Mouse (Mus musculus) MEL (cell line): ENCODE measurements at regions not wholly inside any gene's neighbourhood (a gene's known extent, or its start where the extent isn't known, plus 50 kb on each side); places are given as distances from the start of the nearest gene placed in this dataset.
A peak's percentile ranks its signal among the peaks of the same experiment; 100 is the strongest.

Experiments used
- DNase-seq: peaks from one replicate; pipeline ENCODE4 v3.0.0; 2011; ENCODE audit warnings: low read depth, low spot score
- H3K27ac ChIP-seq: 2 replicates; pipeline ENCODE4 v1.5.1; 2012; ENCODE audit warnings: low read depth, mild to moderate bottlenecking, control low read depth, low read length, moderate library complexity; ENCODE audit not compliant: control insufficient read depth
- H3K27me3 ChIP-seq, 2 experiments: fragments of 150-350 bp in 1 of 2; sonication (generic) in 1 of 2; 2 replicates each; pipeline ENCODE4 v1.6.1; 2012; ENCODE audit warnings: low read length in 2 of 2, mild to moderate bottlenecking in 2 of 2, improper control_type of control experiment in 1 of 2, moderate library complexity in 1 of 2; ENCODE audit not compliant: insufficient read depth in 2 of 2, control insufficient read depth in 1 of 2
- H3K36me3 ChIP-seq, 2 experiments: 2 replicates each; pipeline ENCODE4 v1.6.1; 2012 to 2014; ENCODE audit warnings: low read length in 2 of 2, improper control_type of control experiment in 1 of 2, inconsistent platforms in 1 of 2, mild to moderate bottlenecking in 1 of 2; ENCODE audit not compliant: insufficient read depth in 2 of 2, control insufficient read depth in 1 of 2
- H3K4me1 ChIP-seq, 2 experiments: fragments of 150-350 bp in 1 of 2; sonication (generic) in 1 of 2; 2 replicates each; pipeline ENCODE4 v1.6.1; 2012; ENCODE audit warnings: low read length in 2 of 2, improper control_type of control experiment in 1 of 2, mild to moderate bottlenecking in 1 of 2; ENCODE audit not compliant: insufficient read depth in 2 of 2, control insufficient read depth in 1 of 2
- H3K4me3 ChIP-seq, 2 experiments: fragments of 150-350 bp in 1 of 2; sonication (generic) in 1 of 2; 2 replicates each; pipeline ENCODE4 v1.5.1; 2012; ENCODE audit warnings: low read depth in 2 of 2, low read length in 2 of 2, mild to moderate bottlenecking in 2 of 2, moderate library complexity in 2 of 2, control low read depth in 1 of 2, improper control_type of control experiment in 1 of 2; ENCODE audit not compliant: control insufficient read depth in 1 of 2, insufficient read depth in 1 of 2
- H3K79me2 ChIP-seq: 2 replicates; pipeline ENCODE4 v1.6.1; 2012; ENCODE audit warnings: mild to moderate bottlenecking, low read length, moderate library complexity; ENCODE audit not compliant: control insufficient read depth, poor library complexity, insufficient read depth
- H3K9ac ChIP-seq: 2 replicates; pipeline ENCODE4 v1.6.1; 2012; ENCODE audit warnings: low read depth, mild to moderate bottlenecking, control low read depth, low read length, moderate library complexity; ENCODE audit not compliant: control insufficient read depth, poor library complexity, severe bottlenecking
- H3K9me3 ChIP-seq: fragments of 150-350 bp; sonication (generic); replicated peaks from 2 replicates; pipeline ENCODE4 v1.6.1; 2012; ENCODE audit warnings: mild to moderate bottlenecking, low read length, improper control_type of control experiment, moderate library complexity; ENCODE audit not compliant: insufficient read depth
- CHD1 ChIP-seq: IDR thresholded peaks from 2 replicates; pipeline ENCODE4 v1.6.1; 2012; ENCODE audit warnings: low read depth, mild to moderate bottlenecking, inconsistent platforms, low read length, improper control_type of control experiment
- CHD2 ChIP-seq: IDR thresholded peaks from 2 replicates; pipeline ENCODE4 v1.6.1; 2011; ENCODE audit warnings: low read length, improper control_type of control experiment
- CTCF ChIP-seq, 3 experiments: IDR thresholded peaks in 2 of 3; conservative IDR thresholded peaks in 1 of 3; 2 replicates each; pipeline ENCODE4 v1.5.1; 2011 to 2012; ENCODE audit warnings: low read length in 3 of 3, low read depth in 2 of 3, mild to moderate bottlenecking in 2 of 3, improper control_type of control experiment in 1 of 3, inconsistent platforms in 1 of 3, mixed read lengths in 1 of 3, moderate library complexity in 1 of 3; ENCODE audit not compliant: control insufficient read depth in 1 of 3, insufficient read depth in 1 of 3, poor library complexity in 1 of 3, severe bottlenecking in 1 of 3
- EP300 ChIP-seq, 2 experiments: IDR thresholded peaks; 2 replicates each; pipeline ENCODE4 v1.6.1; 2011; ENCODE audit warnings: improper control_type of control experiment in 2 of 2, low read length in 2 of 2, low read depth in 1 of 2, mild to moderate bottlenecking in 1 of 2
- ETS1 ChIP-seq: IDR thresholded peaks from 2 replicates; pipeline ENCODE4 v1.6.1; 2012; ENCODE audit warnings: low read depth, mild to moderate bottlenecking, inconsistent platforms, low read length, improper control_type of control experiment, moderate library complexity
- GABPA ChIP-seq: IDR thresholded peaks from 2 replicates; pipeline ENCODE4 v1.6.1; 2012; ENCODE audit warnings: low read depth, mild to moderate bottlenecking, inconsistent platforms, low read length, improper control_type of control experiment, moderate library complexity
- GATA1 ChIP-seq: IDR thresholded peaks from 2 replicates; pipeline ENCODE4 v1.6.1; 2011; ENCODE audit warnings: low read depth, low read length, improper control_type of control experiment
- HCFC1 ChIP-seq: IDR thresholded peaks from 2 replicates; pipeline ENCODE4 v1.6.1; 2012; ENCODE audit warnings: low read depth, mild to moderate bottlenecking, inconsistent platforms, low read length, improper control_type of control experiment, moderate library complexity
- MAFK ChIP-seq: IDR thresholded peaks from 2 replicates; pipeline ENCODE4 v1.6.1; 2011; ENCODE audit warnings: low read depth, mild to moderate bottlenecking, low read length, improper control_type of control experiment, borderline replicate concordance
- MAX ChIP-seq: IDR thresholded peaks from 2 replicates; pipeline ENCODE4 v1.6.1; 2011; ENCODE audit warnings: low read length, improper control_type of control experiment
- MEF2A ChIP-seq: IDR thresholded peaks from 2 replicates; pipeline ENCODE4 v1.6.1; 2014; ENCODE audit warnings: low read depth, mild to moderate bottlenecking, inconsistent platforms, low read length, improper control_type of control experiment; ENCODE audit not compliant: poor library complexity, insufficient replicate concordance, severe bottlenecking; ENCODE audit errors: extremely low read depth
- MXI1 ChIP-seq: IDR thresholded peaks from 2 replicates; pipeline ENCODE4 v1.6.1; 2011; ENCODE audit warnings: mild to moderate bottlenecking, low read depth, low read length, improper control_type of control experiment
- MYB ChIP-seq: IDR thresholded peaks from 2 replicates; pipeline ENCODE4 v1.6.1; 2011; ENCODE audit warnings: mild to moderate bottlenecking, low read depth, low read length, improper control_type of control experiment
- NELFE ChIP-seq: IDR thresholded peaks from 2 replicates; pipeline ENCODE4 v1.6.1; 2011; ENCODE audit warnings: low read depth, low read length, improper control_type of control experiment
- NRF1 ChIP-seq: IDR thresholded peaks from 2 replicates; pipeline ENCODE4 v1.6.1; 2014; ENCODE audit warnings: low read depth, mild to moderate bottlenecking, inconsistent platforms, low read length, improper control_type of control experiment, moderate library complexity; ENCODE audit not compliant: poor library complexity, insufficient read depth, severe bottlenecking
- POLR2A ChIP-seq, 2 experiments: IDR thresholded peaks; 2 replicates each; pipeline ENCODE4 v1.6.1; 2011 to 2012; ENCODE audit warnings: low read length in 2 of 2, mild to moderate bottlenecking in 2 of 2, control low read depth in 1 of 2, improper control_type of control experiment in 1 of 2, low read depth in 1 of 2, moderate library complexity in 1 of 2; ENCODE audit not compliant: control insufficient read depth in 1 of 2, insufficient read depth in 1 of 2, poor library complexity in 1 of 2
- POLR2AphosphoS2 ChIP-seq: IDR thresholded peaks from 2 replicates; pipeline ENCODE4 v1.6.1; 2011; ENCODE audit warnings: low read length, improper control_type of control experiment
- POLR2AphosphoS5 ChIP-seq: IDR thresholded peaks from 2 replicates; pipeline ENCODE4 v1.6.1; 2012; ENCODE audit warnings: low read depth, borderline replicate concordance, mild to moderate bottlenecking, inconsistent platforms, low read length, moderate library complexity, mixed read lengths
- RAD21 ChIP-seq: IDR thresholded peaks from 2 replicates; pipeline ENCODE4 v1.6.1; 2011; ENCODE audit warnings: mild to moderate bottlenecking, low read depth, low read length, improper control_type of control experiment
- RCOR1 ChIP-seq: IDR thresholded peaks from 2 replicates; pipeline ENCODE4 v1.6.1; 2012; ENCODE audit warnings: low read depth, mild to moderate bottlenecking, inconsistent platforms, low read length, improper control_type of control experiment
- SMC3 ChIP-seq: IDR thresholded peaks from 2 replicates; pipeline ENCODE4 v1.6.1; 2011; ENCODE audit warnings: low read depth, low read length, improper control_type of control experiment
- TAL1 ChIP-seq: IDR thresholded peaks from 2 replicates; pipeline ENCODE4 v1.6.1; 2012; ENCODE audit warnings: mild to moderate bottlenecking, inconsistent platforms, low read length, moderate library complexity, mixed read lengths
- TCF12 ChIP-seq: IDR thresholded peaks from 2 replicates; pipeline ENCODE4 v1.6.1; 2014; ENCODE audit warnings: low read depth, mild to moderate bottlenecking, inconsistent platforms, low read length, improper control_type of control experiment, moderate library complexity
- USF1 ChIP-seq: IDR thresholded peaks from 2 replicates; pipeline ENCODE4 v1.6.1; 2014; ENCODE audit warnings: low read depth, mild to moderate bottlenecking, inconsistent platforms, low read length, improper control_type of control experiment, moderate library complexity
- ZC3H11A ChIP-seq: IDR thresholded peaks from 2 replicates; pipeline ENCODE4 v1.6.1; 2012; ENCODE audit warnings: low read depth, mild to moderate bottlenecking, inconsistent platforms, low read length, improper control_type of control experiment
- ZKSCAN1 ChIP-seq: IDR thresholded peaks from 2 replicates; pipeline ENCODE4 v1.6.1; 2012; ENCODE audit warnings: low read depth, mild to moderate bottlenecking, inconsistent platforms, low read length, improper control_type of control experiment, moderate library complexity
- ZMIZ1 ChIP-seq: IDR thresholded peaks from 2 replicates; pipeline ENCODE4 v1.6.1; 2012; ENCODE audit warnings: low read depth, mild to moderate bottlenecking, inconsistent platforms, low read length, improper control_type of control experiment, moderate library complexity

- H3K79me2 ChIP-seq: no peaks in the 10 kb centered on the region
- TF ChIP-seq SMC3: no peak
- TF ChIP-seq CHD1: no peak
- no peak for TF ChIP-seq MYB
- TF ChIP-seq MEF2A: no peak
- TF ChIP-seq ETS1: no peak
- no peak for TF ChIP-seq GATA1
- no peak for TF ChIP-seq MAX
- TF ChIP-seq MAFK: no peak
- no peak for TF ChIP-seq TCF12
- TF ChIP-seq NELFE: no peak
- no peak for TF ChIP-seq TAL1
- no peak for TF ChIP-seq GABPA
- TF ChIP-seq POLR2AphosphoS2: no peak
- no peak for TF ChIP-seq ZC3H11A
- TF ChIP-seq POLR2AphosphoS5: no peak
- no peak for TF ChIP-seq ZMIZ1
- no peak for TF ChIP-seq ZKSCAN1
- TF ChIP-seq EP300 (IDR thresholded peaks at IDR 0.05; ENCODE audit: low read depth in 1 of 2, low read length in 2 of 2): no peak
- no peak for TF ChIP-seq NRF1
- H3K9ac ChIP-seq: no peak overlapping the region
- DNase-seq: no peak
- no peaks in the 10 kb centered on the region for H3K9me3 ChIP-seq
- H3K27me3 ChIP-seq: no peaks in the 10 kb centered on the region
- H3K4me3 ChIP-seq: no peak overlapping the region
- no peak overlapping the region for H3K27ac ChIP-seq
- H3K36me3 ChIP-seq: no peaks in the 10 kb centered on the region
- H3K4me1 ChIP-seq: no peaks in the 10 kb centered on the region
Observed at GRCm38 (mm10) chr1:121247556-121247955, 84.8 kb downstream of the Insig2 start.

- Histone ChIP-seq H3K79me2 (no peaks in the 10 kb centered on the region), H3K27ac (no peak overlapping the region), H3K9ac (no peak overlapping the region), H3K36me3 (no peaks in the 10 kb centered on the region), H3K4me1 (no peaks in the 10 kb centered on the region), H3K4me3 (no peak overlapping the region), H3K9me3 (no peaks in the 10 kb centered on the region), H3K27me3 (no peaks in the 10 kb centered on the region)
- DNase-seq: peak; percentile 36
- TF ChIP-seq MEF2A (no peak), SMC3 (peak; percentile 63), POLR2A (IDR thresholded peaks at IDR 0.05; ENCODE audit: control insufficient read depth in 1 of 2, insufficient read depth in 1 of 2, low read depth in 1 of 2, low read length in 2 of 2, poor library complexity in 1 of 2) (no peak), MXI1 (no peak), CTCF (IDR thresholded peaks at IDR 0.05 in 2 of 3, conservative IDR thresholded peaks at IDR 0.05 in 1 of 3; ENCODE audit: control insufficient read depth in 1 of 3, insufficient read depth in 1 of 3, low read depth in 2 of 3, low read length in 3 of 3, poor library complexity in 1 of 3, severe bottlenecking in 1 of 3) (peak in 2 of 3 experiments; percentile 12 to 46; a peak in 2 of 6 replicates), RAD21 (peak; percentile 60), MAX (no peak), POLR2AphosphoS5 (no peak), CHD2 (no peak), CHD1 (no peak), NELFE (no peak), USF1 (no peak), RCOR1 (no peak), ZMIZ1 (no peak), HCFC1 (no peak), ZC3H11A (peak; percentile 40), ZKSCAN1 (no peak)
Observed at GRCm38 (mm10) chr1:121249081-121249480, 83.3 kb downstream of the Insig2 start.
